Mouse (Mus musculus) heart, adult 18-20 months (tissue): ENCODE results near the gene Rbbp5. TPM values are rescaled to one million over a fixed set of nuclear protein-coding genes. Genes with fewer than 3 reads are reported as not detected.
A peak's percentile ranks its signal among the peaks of the same experiment; 100 is the strongest.

Experiments
- DNase-seq, 2 experiments: peaks; one replicate each; pipeline ENCODE4 v3.0.0; 2021 to 2022; ENCODE audit warnings: mixed read lengths in 1 of 2
- total RNA-seq, 2 experiments: library from RNA; stranded (reverse); gene quantifications; 2 replicates each; pipeline ENCODE4 v1.2.3; 2021

The Rbbp5 gene
- total RNA-seq, 2 experiments from 2014 or later: 25.1 to 27.6 TPM

- DNase-seq: no peak
These were observed 23.4 kb downstream of the Rbbp5 start for GRCm38 (mm10) chr1:132500535-132500934.

- no peak for DNase-seq
These were observed 28.0 kb downstream of the Rbbp5 start for GRCm38 (mm10) chr1:132505155-132505554.

DNA sequence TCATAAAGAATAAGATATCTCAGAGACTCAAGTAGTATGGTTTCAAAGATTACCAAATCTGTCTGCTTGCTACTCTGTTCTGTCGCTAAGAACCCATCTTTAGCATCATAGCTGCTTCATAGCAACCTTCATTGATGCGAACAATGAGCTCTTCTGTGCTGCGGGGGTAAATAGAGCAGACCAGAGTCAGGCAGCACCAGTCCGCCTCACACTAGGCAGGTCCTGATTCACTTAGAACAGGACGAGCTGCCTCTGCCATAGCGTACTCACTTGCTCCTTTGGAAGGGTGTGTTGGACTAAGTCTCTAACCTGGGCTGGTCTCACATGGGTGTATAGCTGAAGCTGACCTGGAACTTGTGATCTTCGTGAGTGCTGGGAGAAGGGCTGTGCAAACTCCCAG, 28.9 kb downstream of the Rbbp5 start, which contains the start of gene Tmem81:
Gene Tmem81 (plus strand): TSS at position 173 of the 400 bp plus-strand sequence.
- DNase-seq: no peak

DNA sequence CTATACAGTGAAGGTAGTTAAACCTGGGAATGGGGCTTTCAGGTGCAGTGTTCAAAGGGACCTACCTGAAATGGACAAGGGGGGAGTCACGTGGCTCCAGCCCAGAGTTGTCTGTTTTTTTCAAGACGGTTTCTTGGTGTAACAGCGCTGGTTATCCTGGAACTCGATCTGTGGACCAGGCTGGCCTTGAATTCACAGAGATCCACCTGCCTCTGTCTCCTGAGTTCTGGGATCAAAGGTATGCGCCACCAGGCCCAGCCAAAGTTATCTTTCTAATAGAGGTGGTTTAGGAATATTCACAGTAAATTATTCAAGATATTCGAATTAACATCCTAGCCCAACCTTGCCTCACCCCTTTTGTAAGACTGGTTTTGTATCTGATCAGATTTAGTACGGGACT, 29.5 kb downstream of the Rbbp5 start:
- DNase-seq: no peak

DNA sequence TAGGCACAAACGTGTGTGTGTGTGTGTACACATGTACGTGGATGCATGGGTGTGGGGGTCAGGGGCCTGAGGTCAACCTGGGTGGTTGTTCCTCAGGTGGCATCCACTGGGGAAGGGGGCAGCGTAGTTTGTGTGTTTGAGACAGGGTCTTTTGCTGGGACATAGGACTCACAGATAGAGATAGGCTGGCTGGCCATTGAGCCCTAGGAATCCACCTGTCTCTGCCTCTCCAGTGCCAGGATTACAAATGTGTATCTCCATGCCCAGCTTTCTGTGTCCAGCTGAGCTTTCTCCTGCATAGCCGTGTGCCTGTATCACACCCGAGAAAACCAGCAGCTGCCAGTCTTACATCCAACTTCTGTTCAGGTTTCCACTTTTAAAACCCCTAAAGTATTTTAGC, 32.6 kb downstream of the Rbbp5 start:
- DNase-seq: no peak

DNA sequence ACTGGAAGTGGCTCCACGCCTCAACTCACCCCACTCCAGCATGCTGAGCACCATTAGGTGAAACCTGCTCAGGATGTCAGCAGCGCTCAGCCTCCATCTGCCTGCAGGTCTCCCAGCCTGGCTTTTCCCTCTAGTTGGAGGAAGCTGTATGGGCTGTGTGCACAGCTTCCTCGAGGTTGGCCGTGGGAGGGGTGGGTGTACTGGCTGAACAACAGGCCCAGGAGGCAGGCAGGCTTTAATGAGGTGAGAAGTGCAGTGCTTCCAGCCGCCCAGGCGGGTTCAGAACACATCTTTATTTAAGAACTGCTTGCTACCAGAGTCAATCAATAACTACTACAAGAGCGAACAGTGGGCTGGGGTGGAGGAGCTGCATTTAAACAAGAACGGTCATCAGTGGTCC, 34.4 kb downstream of the Rbbp5 start:
- DNase-seq: no peak

DNA sequence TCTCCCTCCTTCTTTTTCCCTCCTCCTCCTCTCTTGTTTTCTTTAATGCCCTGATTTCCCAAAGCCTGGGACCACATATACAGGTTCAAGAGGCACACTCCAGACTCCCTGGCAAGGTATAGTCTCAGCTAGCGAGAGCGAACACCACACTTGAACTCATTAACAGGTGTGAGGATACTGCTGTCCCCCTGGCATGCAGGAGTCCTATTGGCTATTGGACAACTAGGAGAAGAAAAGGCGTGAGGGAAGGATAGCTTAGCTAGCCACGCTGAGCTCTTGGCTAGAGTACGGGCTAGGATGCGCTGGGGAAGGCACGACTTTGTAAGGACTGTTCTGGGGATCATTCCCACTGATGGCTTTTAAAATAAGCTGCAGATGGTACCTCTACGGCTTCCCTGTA, 34.9 kb downstream of the Rbbp5 start:
- DNase-seq: no peak

DNA sequence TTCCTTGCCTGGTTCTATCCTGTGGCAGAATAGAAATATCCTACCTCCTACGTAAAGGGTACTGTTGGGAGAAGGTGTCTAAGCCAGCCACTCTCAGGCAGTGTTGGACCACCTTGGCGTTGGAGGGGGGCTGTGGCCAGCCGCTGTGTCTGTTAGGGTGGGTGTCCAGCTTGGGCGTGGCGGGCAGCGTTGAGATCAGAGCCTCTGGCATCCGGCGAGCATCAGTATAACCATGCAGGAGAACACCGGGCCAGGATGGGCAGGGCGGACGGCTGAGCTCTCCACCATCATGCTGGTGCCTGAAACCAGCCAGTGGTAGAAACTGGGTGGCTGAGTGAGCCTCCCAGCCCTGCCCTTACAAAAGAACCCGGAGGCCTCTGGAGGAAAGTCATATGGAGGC, 38.2 kb downstream of the Rbbp5 start:
- no peak for DNase-seq

DNA sequence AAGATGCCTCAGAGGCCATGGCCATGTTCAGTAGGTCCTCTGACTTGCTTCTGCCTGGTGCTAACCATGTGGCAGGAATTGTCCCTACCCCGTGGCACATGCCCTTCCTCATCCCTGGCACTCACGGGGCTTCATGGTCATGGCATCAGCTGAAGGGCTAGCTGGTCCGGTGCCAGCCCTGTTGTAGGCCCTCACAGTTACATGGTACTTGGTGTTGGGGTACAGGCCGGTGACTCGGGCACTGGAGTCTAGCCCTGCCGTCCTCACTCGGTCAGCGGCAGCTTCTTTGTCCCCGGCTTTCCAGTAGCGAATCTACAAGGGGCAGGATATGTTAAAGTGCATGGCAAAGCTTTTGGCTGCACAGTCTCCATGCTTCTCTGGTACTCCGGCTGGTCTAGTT, 39.6 kb downstream of the Rbbp5 start:
- DNase-seq: no peak

GRCm38 (mm10) chr1:132518621-132519020, 41.5 kb downstream of the Rbbp5 start:
- DNase-seq: peak in 1 of 2 experiments; percentile 20

GRCm38 (mm10) chr1:132519734-132520133, 42.6 kb downstream of the Rbbp5 start:
- DNase-seq: no peak

- DNase-seq: peak; percentile 43 to 64
These were observed 43.6 kb downstream of the Rbbp5 start for GRCm38 (mm10) chr1:132520764-132521163.

- no peak for DNase-seq
These were observed 45.9 kb downstream of the Rbbp5 start for GRCm38 (mm10) chr1:132523048-132523447.

GRCm38 (mm10) chr1:132523920-132524319, 46.8 kb downstream of the Rbbp5 start:
- peak in 1 of 2 experiments; percentile 40 for DNase-seq

DNA sequence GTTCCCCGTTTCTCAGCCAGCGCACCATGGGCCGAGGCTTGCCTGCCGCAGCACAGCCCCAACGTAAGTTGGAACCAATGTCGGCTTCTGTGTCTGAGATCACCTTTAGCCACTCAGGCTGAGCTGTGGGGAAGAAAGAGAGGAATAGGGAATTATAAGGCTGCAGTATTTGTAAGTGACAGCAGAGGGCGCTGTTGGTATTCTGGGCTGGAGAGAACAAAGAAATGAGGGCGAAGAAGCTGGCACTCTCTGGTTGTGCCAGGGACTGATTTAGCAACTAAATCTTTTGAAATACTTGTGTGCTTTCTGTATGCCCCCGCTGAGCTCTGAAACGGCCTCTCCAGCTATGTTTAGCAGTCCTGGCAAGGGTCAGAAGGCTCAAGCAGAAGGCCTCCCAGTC, 48.7 kb downstream of the Rbbp5 start:
- DNase-seq: peak; percentile 40 to 77

- no peak for DNase-seq
These were observed 50.9 kb downstream of the Rbbp5 start for GRCm38 (mm10) chr1:132528071-132528470.

- DNase-seq: no peak
These were observed 51.6 kb downstream of the Rbbp5 start for GRCm38 (mm10) chr1:132528647-132529334.

DNA sequence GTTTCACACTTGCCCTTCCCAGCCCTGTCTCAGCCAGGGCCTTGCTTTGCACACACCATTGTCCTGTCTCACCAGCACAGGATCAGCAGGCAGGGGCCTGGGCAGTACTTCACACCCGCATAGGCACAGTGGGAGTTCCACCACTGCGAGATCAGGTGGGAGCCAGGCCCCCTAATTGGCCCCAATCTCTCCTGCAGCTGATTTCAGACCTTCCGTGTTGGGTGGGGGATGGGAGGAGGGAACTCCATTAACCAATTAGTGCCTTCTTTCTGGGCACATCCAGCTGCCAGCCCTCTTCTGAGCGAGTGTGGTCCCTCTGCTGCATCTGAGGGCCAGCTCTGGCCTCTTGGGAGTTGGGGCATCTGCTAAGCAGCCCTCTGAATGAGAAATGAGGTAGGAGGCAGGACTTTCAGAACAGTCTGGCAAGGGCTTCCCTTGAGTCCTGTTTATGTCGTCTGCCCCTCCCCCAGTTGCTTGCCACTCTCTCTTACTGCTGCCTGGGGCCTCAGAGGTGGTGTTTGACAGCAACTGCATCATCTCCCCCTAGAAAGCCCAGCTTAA, 53.5 kb downstream of the Rbbp5 start:
- no peak for DNase-seq

GRCm38 (mm10) chr1:132532521-132532920, 55.4 kb downstream of the Rbbp5 start:
- DNase-seq: no peak

GRCm38 (mm10) chr1:132533840-132534239, 56.7 kb downstream of the Rbbp5 start:
- DNase-seq: no peak

DNA sequence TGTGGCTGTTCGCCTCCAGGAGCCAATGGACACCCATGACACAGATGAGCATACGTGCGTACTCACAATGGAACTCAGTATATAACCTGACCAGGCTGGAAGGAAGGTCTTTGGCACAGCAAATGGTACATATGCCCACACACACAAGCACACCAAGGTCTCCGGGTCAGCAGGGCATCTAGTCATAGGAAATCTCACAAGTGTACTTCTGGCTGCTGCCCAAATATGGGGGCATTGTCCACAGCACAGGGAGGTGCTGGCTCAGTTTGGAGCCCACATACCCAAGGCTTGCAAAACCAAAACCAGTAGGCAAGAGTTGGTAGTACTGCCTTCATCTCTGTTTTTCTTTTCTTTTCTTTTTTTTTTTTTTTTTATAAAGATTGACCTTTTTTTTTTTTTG, 58.4 kb downstream of the Rbbp5 start:
- DNase-seq: no peak

DNA sequence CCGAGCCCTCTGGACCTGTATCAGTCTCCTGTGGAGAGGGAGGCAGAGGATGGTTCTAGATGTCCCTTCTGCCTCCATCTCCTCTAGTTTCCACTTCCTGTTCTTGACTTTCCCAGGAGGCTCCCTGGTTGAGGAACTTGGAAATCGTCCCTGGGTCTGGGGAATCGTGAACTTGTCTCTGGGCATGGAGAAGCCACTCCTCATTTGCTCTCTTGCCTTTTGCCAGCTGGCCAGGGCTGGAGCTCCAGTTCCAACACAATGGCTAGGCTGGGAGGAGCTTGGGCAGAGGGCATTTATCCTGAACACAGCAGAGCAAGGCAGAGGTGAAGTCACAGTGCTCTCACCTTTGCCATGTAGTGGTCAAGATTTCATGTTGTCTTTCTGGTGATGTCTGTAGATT, 59.3 kb downstream of the Rbbp5 start:
- DNase-seq: no peak

GRCm38 (mm10) chr1:132537736-132538135, 60.6 kb downstream of the Rbbp5 start:
- DNase-seq: no peak

- DNase-seq: no peak
These were observed 63.5 kb downstream of the Rbbp5 start for GRCm38 (mm10) chr1:132540701-132541100.
